Mouse (Mus musculus) bone marrow macrophage, adult 2 months (primary cell): ENCODE measurements around the gene H2-DMb1.
A peak's percentile ranks its signal among the peaks of the same experiment; 100 is the strongest.

Source experiments
- CTCF ChIP-seq: IDR thresholded peaks from 2 replicates; pipeline ENCODE4 v1.5.1; 2012; ENCODE audit warnings: low read depth, mild to moderate bottlenecking, low read length, moderate library complexity
- POLR2A ChIP-seq: IDR thresholded peaks from 2 replicates; pipeline ENCODE4 v1.6.1; 2012; ENCODE audit warnings: mild to moderate bottlenecking, low read depth, low read length, borderline replicate concordance

DNA sequence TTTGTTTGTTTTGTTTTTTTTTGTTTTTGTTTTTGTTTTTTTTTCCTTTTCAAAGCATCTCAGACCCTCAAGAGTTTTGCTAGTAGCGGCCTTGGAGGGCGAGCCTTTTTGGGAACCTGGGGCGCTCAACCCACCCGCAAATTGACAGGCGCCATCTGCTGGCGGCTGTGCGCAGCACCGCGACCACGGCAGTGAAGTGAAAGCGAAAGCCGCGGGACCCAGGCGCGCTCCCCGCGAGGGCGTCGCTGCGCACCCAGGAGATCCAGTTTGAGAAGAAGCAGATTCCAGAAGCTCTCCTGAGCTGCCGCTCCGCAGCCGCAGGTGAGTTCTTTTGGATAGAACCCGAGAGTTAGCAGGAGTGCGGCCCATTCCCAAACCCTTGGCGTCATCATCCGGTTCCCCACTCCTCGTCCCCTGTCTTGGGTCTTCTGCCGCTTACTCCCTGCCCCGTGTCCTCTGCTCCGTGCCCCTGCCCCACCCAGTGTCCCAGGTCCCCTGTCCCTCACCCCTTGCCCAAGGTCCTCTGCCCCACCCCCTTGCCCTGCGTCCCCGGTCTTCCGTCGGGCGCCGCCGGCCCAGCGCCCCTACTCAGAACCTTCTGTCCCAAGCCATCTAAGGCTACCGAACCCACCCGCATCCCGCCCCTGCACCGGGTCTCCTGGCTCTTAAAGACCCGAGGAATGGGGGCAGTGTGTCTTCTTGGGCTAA lies 51.6 kb downstream of the H2-DMb1 start:
- TF ChIP-seq CTCF, result peak; percentile 90
- no peak for TF ChIP-seq POLR2A
